Mouse (Mus musculus) hindbrain, embryonic 15.5 days (tissue): ENCODE measurements around the gene Map7. TPM values are rescaled to one million over a fixed set of nuclear protein-coding genes. Genes with fewer than 3 reads are reported as not detected.

Source experiments
- ATAC-seq: fragments of 200-750 bp; cut with Nextera tagmentation; 2 replicates; pipeline ENCODE4 v1.8.0; 2017; ENCODE audit warnings: low read depth, moderate number of reproducible peaks, moderate TSS enrichment; ENCODE audit not compliant: low FRiP score
- H3K27ac ChIP-seq: fragments of 300-500 bp; sonication (generic); replicated peaks from 2 replicates; pipeline ENCODE4 v1.5.1; 2015; ENCODE audit warnings: mild to moderate bottlenecking, inconsistent platforms
- H3K27me3 ChIP-seq: fragments of 300-500 bp; sonication (generic); 2 replicates; pipeline ENCODE4 v1.6.1; 2015; ENCODE audit warnings: control low read depth, inconsistent platforms
- H3K36me3 ChIP-seq: fragments of 300-500 bp; sonication (generic); 2 replicates; pipeline ENCODE4 v1.6.1; 2015; ENCODE audit warnings: control low read depth, inconsistent platforms
- H3K4me1 ChIP-seq: fragments of 300-500 bp; sonication (generic); replicated peaks from 2 replicates; pipeline ENCODE4 v1.6.1; 2015; ENCODE audit warnings: control low read depth, inconsistent platforms
- H3K4me2 ChIP-seq: fragments of 300-500 bp; sonication (generic); 2 replicates; pipeline ENCODE4 v1.6.1; 2015; ENCODE audit warnings: moderate library complexity, mild to moderate bottlenecking, inconsistent platforms
- H3K4me3 ChIP-seq: fragments of 300-500 bp; sonication (generic); 2 replicates; pipeline ENCODE4 v1.5.1; 2015; ENCODE audit warnings: mild to moderate bottlenecking, inconsistent platforms
- H3K9ac ChIP-seq: fragments of 300-500 bp; sonication (generic); 2 replicates; pipeline ENCODE4 v1.6.1; 2015; ENCODE audit warnings: inconsistent platforms
- H3K9me3 ChIP-seq: fragments of 300-500 bp; sonication (generic); 2 replicates; pipeline ENCODE4 v1.6.1; 2016; ENCODE audit warnings: control low read depth, inconsistent platforms
- WGBS: fragments of 180-500 bp; shearing (Covaris S2); methylation state at CpG from one replicate; pipeline ENCODE4 v1.1.7; 2015; 5-methylcytosine and 5-hydroxymethylcytosine counted together
- polyA plus RNA-seq: library from polyadenylated mRNA; unstranded; fragments of >200 nt; fragmentation: Nextera tagmentation; extraction: Ambion mirVana; gene quantifications from 2 replicates; pipeline ENCODE4 v1.2.1, GENCODE M21; 2015

Gene Map7
- polyA plus RNA-seq, 1 experiment from 2014 or later: 10.3 TPM

DNA sequence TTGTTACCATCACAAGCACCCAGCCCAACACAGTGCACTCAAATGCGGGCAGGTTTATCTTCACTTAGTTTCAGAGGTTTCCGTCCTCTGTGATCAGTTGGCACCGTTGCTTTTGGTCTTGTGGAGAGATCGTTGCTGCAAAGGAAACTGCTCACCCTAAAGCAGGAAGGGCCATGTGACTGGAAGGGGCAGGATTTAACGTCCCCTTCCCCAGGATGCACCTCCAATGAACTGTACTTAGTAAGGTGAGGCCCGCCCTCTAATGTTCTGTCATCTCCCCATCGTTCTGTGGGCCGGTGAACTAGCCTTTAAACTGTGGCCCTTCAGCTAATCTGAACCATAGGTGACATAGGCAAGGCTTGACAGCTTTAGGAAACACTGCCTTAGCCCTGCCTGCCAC, 71.3 kb downstream of the Map7 start:
- Histone ChIP-seq H3K4me1 (no peaks in the 10 kb centered on the region), H3K9ac (no peak overlapping the region), H3K36me3 (no peaks in the 10 kb centered on the region), H3K27ac (no peak overlapping the region), H3K4me3 (no peak overlapping the region), H3K4me2 (no peak overlapping the region), H3K9me3 (no peaks in the 10 kb centered on the region), H3K27me3 (no peaks in the 10 kb centered on the region)
- WGBS: 89% methylated on average over 8 of the region's 8 CpGs
- ATAC-seq: no peak

DNA sequence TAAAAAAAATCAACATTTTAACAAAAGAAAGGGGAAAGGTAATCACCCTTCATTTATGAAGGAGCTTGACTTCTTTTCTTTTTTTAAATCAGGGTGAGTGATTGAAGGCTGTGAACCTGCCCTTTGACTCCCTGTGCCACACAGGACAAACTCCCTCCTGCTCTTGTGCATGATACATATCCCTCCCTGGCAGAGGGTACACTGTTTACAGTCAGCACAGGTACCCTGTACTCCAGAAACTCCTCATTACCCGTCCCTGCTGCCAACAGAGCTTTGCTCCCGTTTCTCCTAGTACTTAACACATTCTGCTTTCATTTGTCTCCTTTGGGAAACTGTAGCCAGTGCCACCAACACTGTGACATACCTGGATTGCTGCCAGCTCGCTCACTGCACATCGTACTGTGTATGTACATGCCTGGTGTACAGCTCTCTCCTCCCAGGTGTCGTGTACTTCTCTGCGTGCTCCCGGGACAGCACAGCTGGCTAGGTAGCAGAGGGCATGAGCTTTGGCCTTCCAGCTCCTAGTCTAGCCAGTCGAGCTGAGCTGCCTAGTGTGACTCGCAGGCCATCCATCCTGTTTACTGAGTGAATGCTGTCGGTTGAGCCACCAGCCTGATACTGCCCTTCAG, 72.3 kb downstream of the Map7 start:
- Histone ChIP-seq H3K9ac (no peak overlapping the region), H3K4me2 (no peak overlapping the region), H3K4me3 (no peak overlapping the region), H3K9me3 (no peaks in the 10 kb centered on the region), H3K36me3 (no peaks in the 10 kb centered on the region), H3K27ac (no peak overlapping the region), H3K27me3 (no peaks in the 10 kb centered on the region), H3K4me1 (no peaks in the 10 kb centered on the region)
- no peak for ATAC-seq
- 62% methylated on average over 10 of the region's 10 CpGs for WGBS

DNA sequence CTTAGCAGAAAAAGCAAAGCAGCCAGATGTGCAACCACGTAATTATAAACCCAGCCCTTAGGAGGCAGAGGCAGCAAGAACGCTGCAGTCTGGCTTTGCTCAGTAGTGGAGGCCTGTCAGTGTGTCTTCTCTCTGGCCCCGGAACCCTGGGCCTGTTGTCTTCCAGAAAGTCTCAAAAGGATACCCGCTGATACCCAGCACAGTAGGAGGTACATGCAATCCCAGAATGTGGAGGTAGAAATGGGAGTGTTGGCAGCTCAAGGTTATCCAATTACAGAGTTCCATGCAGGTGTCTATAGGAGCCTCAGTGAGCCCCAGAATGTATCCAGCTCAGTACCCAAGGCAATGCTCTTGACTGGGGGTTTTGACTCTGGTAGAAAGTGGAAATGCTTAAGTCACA, 73.7 kb downstream of the Map7 start:
- H3K4me2 ChIP-seq: no peak overlapping the region
- H3K9ac ChIP-seq: no peak overlapping the region
- H3K4me1 ChIP-seq: no peaks in the 10 kb centered on the region
- no peaks in the 10 kb centered on the region for H3K27me3 ChIP-seq
- no peaks in the 10 kb centered on the region for H3K9me3 ChIP-seq
- ATAC-seq: no peak
- H3K4me3 ChIP-seq: no peak overlapping the region
- H3K27ac ChIP-seq: no peak overlapping the region
- no peaks in the 10 kb centered on the region for H3K36me3 ChIP-seq
- WGBS: 85% methylated on average over 4 of the region's 4 CpGs

DNA sequence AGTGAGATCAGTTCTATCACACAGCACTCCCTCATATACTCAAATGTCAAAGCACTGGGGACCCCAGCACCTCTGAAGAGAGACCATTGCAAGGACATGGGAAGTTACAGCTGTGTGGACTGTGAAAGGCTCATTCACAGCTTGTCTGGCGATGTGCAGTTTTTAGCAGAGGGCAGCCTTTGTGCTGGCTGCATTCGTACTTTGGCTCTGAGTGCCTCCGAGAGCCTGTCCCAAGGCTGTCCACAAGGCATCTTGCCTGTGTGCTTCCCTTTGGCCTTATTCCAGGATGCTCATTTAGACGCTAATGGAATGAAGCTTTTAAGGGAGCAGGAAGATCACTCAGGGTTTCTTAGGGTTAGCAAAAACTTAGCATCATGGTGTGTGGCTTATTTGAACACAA, 78.5 kb downstream of the Map7 start:
- 0 out of 2 replicates have a peak, but pooled peaks have one; percentile 42 for ATAC-seq
- Histone ChIP-seq H3K27ac (no peak overlapping the region), H3K27me3 (no peaks in the 10 kb centered on the region), H3K4me1 (no peaks in the 10 kb centered on the region), H3K9ac (no peak overlapping the region), H3K4me2 (no peak overlapping the region), H3K36me3 (no peaks in the 10 kb centered on the region), H3K4me3 (no peak overlapping the region), H3K9me3 (no peaks in the 10 kb centered on the region)
- 48% methylated on average over 4 of the region's 4 CpGs for WGBS

DNA sequence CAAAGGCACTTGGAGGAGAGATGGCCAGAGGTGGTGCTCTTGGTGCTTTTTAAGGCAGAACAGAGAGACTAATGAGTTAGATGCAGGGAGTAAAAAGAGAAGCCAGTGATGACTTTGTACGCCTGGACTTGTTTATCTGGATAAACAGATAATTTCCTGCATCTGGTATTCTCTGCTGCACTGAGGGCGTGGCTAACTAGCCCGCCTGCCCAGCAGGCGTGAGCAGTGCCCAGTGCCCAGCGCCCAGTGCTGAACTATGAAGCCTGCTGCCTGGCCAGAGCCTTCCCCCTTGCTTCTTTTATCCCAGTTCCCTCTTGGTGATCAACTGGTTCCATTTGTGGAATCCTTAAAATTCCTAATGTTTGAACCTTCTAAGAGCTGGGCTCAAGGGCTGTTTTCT, 81.8 kb downstream of the Map7 start:
- WGBS: 92% methylated on average over 5 of the region's 5 CpGs
- ATAC-seq: no peak

DNA sequence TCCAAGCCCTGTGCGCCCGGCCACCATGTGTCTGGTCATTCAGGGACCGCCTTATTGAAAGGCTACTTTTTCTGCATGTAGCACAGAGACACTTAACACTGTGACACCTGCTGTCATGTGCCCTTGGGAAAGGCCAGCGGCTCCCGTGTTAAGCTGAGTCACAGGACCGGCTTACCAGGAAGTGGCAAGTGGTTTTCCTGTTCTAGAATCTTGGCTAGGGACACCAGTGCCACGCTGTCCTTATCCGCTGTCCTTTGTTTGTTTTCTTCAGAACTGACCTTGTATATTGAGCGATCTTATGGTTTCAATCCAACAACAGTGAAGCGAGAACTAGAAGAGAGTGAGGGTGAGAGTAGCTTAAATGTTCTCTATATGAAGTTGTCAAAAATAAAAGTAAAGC, 85.2 kb downstream of the Map7 start:
- no peak overlapping the region for H3K27ac ChIP-seq
- WGBS: 95% methylated on average over 10 of the region's 10 CpGs
- ATAC-seq: no peak
- no peak overlapping the region for H3K4me3 ChIP-seq
- no peak overlapping the region for H3K9ac ChIP-seq
- H3K4me1 ChIP-seq: no peaks in the 10 kb centered on the region
- no peak overlapping the region for H3K4me2 ChIP-seq
- no peaks in the 10 kb centered on the region for H3K9me3 ChIP-seq
- H3K27me3 ChIP-seq: no peaks in the 10 kb centered on the region
- H3K36me3 ChIP-seq: no peaks in the 10 kb centered on the region

More for the DNA sequence above, 81.8 kb downstream of the Map7 start:
- no peak overlapping the region for H3K4me3 ChIP-seq
- no peak overlapping the region for H3K9ac ChIP-seq
- no peak overlapping the region for H3K4me2 ChIP-seq
- no peaks in the 10 kb centered on the region for H3K27me3 ChIP-seq
- no peak overlapping the region for H3K27ac ChIP-seq
- H3K36me3 ChIP-seq: no peaks in the 10 kb centered on the region
- no peaks in the 10 kb centered on the region for H3K4me1 ChIP-seq
- H3K9me3 ChIP-seq: no peaks in the 10 kb centered on the region

DNA sequence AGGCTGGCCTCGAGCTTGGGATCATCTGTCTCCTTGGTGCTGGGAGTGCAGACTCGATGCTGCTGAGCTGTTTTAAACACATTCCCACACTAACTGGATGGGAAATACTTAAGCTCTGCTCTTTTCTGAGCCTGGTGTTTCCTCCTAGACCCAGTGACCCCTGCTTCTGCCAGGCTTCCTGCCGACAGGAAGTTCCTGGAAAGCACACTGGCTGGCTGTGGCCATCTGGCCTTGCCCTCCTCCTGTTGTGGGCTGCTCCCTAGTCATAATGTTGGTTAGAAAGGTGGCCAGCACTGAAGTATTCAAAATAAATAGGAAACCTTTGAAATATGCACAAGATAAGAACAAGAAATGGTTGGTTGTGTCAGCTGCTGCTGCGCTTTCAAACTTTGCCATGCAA, 86.2 kb downstream of the Map7 start:
- no peak overlapping the region for H3K27ac ChIP-seq
- H3K36me3 ChIP-seq: no peaks in the 10 kb centered on the region
- ATAC-seq: no peak
- H3K9me3 ChIP-seq: no peaks in the 10 kb centered on the region
- H3K9ac ChIP-seq: no peak overlapping the region
- no peak overlapping the region for H3K4me2 ChIP-seq
- H3K4me1 ChIP-seq: no peaks in the 10 kb centered on the region
- no peak overlapping the region for H3K4me3 ChIP-seq
- 79% methylated on average over 4 of the region's 4 CpGs for WGBS
- H3K27me3 ChIP-seq: no peaks in the 10 kb centered on the region

DNA sequence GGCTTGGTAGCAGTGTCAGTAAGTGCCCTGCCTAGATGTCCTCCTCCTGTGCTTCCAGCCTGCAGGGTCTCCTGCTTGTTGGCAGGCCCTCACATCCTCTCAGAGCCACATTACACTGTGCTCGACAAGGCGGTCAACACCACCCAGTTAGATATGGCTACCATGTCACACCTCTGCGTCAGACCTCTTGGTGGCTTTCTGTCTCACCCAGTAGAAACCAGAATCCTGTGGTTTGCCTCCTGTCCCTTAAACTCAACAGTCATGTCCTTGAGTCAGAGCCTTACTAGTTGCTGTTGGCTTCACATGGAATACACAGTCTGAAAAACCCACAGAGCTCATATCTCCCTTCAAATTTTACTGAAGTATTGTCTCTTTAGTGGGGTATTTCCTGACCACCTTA, 87.4 kb downstream of the Map7 start:
- Histone ChIP-seq H3K9me3 (no peaks in the 10 kb centered on the region), H3K4me2 (no peak overlapping the region), H3K9ac (no peak overlapping the region), H3K36me3 (no peaks in the 10 kb centered on the region), H3K4me3 (no peak overlapping the region), H3K27ac (no peak overlapping the region), H3K4me1 (no peaks in the 10 kb centered on the region), H3K27me3 (no peaks in the 10 kb centered on the region)
- no peak for ATAC-seq
- WGBS: 99% methylated on average over 3 of the region's 3 CpGs

DNA sequence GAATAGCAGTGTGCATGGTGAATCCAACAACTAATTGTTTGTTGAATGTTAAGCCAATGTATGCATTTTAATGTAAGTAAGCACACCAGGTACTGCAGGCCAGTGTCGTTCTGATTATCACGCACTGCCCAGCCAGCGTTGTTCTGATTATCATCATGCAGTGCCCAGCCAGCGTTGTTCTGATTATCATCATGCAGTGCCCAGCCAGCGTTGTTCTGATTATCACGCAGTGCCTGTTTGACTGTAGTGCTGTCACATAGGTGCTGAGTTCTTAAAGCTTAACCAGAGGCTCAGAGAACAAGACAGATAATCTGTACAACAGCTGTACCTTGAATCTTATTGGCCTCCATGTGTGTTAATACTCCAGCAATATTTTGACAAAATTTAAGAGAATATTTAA, 88.0 kb downstream of the Map7 start:
- no peak overlapping the region for H3K4me2 ChIP-seq
- no peaks in the 10 kb centered on the region for H3K9me3 ChIP-seq
- H3K27me3 ChIP-seq: no peaks in the 10 kb centered on the region
- H3K36me3 ChIP-seq: no peaks in the 10 kb centered on the region
- H3K4me3 ChIP-seq: no peak overlapping the region
- WGBS: 90% methylated on average over 6 of the region's 6 CpGs
- H3K4me1 ChIP-seq: no peaks in the 10 kb centered on the region
- no peak for ATAC-seq
- H3K9ac ChIP-seq: no peak overlapping the region
- H3K27ac ChIP-seq: no peak overlapping the region

DNA sequence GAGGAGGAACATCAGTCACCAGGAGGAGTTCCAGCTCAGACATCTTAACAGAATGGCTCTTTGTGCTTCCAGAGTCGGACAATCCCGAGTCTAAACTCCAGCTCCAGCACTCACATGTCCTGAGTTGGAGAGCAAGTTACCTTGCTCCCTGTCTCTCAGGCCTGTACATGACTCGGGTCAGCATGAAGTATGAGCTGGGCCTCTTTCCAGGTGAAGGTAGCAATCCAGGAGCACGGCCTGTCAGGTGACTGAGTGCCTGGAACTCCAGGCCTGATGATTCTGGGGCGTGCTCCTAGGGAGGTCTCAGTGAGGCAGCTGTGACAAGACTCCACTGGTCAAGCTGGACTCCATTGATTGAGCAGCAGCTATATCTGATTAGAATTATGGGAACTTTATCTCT, 90.0 kb downstream of the Map7 start:
- H3K27ac ChIP-seq: no peak overlapping the region
- H3K4me3 ChIP-seq: no peak overlapping the region
- no peaks in the 10 kb centered on the region for H3K9me3 ChIP-seq
- no peak overlapping the region for H3K4me2 ChIP-seq
- ATAC-seq: no peak
- H3K36me3 ChIP-seq: no peaks in the 10 kb centered on the region
- WGBS: 84% methylated on average over 5 of the region's 5 CpGs
- H3K9ac ChIP-seq: no peak overlapping the region
- no peaks in the 10 kb centered on the region for H3K27me3 ChIP-seq
- H3K4me1 ChIP-seq: no peaks in the 10 kb centered on the region

DNA sequence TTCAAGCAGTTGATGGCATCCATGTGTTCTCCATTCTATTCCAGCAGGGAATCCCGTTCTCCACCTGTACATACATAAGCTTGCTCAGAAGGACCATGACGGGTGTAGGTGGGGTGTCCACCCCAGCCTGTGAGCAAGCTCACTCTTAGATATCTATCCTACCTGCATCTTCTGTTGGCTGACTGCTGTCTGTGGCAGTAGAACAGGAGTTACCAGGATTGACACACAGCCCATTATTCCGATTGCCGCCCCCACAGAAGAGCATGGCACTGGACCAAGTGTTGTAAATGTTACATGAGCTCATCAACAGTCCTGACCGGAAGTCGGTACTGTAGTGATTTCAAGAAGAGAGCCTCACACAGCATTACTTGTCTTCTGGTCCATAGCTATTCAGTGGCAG, 92.6 kb downstream of the Map7 start:
- H3K9me3 ChIP-seq: no peaks in the 10 kb centered on the region
- no peaks in the 10 kb centered on the region for H3K4me1 ChIP-seq
- no peak overlapping the region for H3K4me3 ChIP-seq
- H3K9ac ChIP-seq: no peak overlapping the region
- no peaks in the 10 kb centered on the region for H3K36me3 ChIP-seq
- no peak overlapping the region for H3K4me2 ChIP-seq
- ATAC-seq: no peak
- 89% methylated on average over 6 of the region's 6 CpGs for WGBS
- H3K27me3 ChIP-seq: no peaks in the 10 kb centered on the region
- no peak overlapping the region for H3K27ac ChIP-seq

DNA sequence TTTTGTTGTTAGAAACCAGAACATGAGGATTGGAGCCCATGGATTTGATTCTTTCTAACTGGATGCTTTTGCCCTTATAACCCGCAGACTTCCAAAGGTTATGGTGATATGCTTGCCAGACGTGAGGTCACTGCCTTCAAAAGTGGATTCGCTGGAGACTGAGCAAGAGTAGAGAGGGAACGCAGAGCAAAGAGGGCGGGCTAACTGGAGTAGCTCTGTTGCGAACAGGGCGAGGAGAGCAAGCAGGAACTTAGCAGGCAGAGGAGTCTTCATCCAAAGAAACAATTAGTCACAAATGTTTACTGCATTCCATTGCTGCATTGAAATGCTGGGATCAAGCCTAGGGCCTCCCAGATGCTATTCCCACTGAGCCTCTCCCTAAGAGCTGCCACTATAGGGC, 95.0 kb downstream of the Map7 start:
- H3K4me3 ChIP-seq: no peak overlapping the region
- no peak overlapping the region for H3K27ac ChIP-seq
- H3K9ac ChIP-seq: no peak overlapping the region
- no peaks in the 10 kb centered on the region for H3K27me3 ChIP-seq
- no peaks in the 10 kb centered on the region for H3K4me1 ChIP-seq
- H3K9me3 ChIP-seq: no peaks in the 10 kb centered on the region
- no peak for ATAC-seq
- H3K4me2 ChIP-seq: no peak overlapping the region
- WGBS: 85% methylated on average over 7 of the region's 7 CpGs
- no peaks in the 10 kb centered on the region for H3K36me3 ChIP-seq

DNA sequence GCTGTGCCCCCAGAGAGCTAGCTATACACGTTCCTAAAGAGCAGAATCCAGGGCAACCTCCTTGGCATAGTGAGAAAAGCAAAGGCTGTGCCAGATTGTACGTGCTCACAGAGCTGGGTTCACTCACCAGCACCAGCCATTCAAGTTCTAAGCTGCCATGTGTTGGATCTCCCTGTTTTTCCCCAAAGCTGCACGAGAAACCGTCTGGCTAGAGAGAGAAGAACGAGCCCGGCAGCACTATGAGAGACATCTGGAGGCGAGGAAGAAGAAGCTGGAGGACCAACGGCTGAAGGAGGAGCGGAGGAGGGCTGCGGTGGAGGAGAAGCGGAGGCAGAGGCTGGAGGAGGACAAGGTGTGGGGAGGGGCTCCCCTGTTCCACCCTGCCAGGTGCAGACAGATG, 96.8 kb downstream of the Map7 start:
- no peak overlapping the region for H3K4me2 ChIP-seq
- H3K9me3 ChIP-seq: no peaks in the 10 kb centered on the region
- H3K4me1 ChIP-seq: no peaks in the 10 kb centered on the region
- 89% methylated on average over 11 of the region's 11 CpGs for WGBS
- H3K4me3 ChIP-seq: no peak overlapping the region
- no peak overlapping the region for H3K9ac ChIP-seq
- H3K27ac ChIP-seq: no peak overlapping the region
- H3K27me3 ChIP-seq: no peaks in the 10 kb centered on the region
- no peak for ATAC-seq
- no peaks in the 10 kb centered on the region for H3K36me3 ChIP-seq
